Mouse (Mus musculus): ENCODE data around the gene Pdxdc1.
"Not testable (repeated sequence)": the region's sequence is repeated elsewhere in the genome, so short reads cannot be mapped to it uniquely, and the experiment has no call there.

Gene Pdxdc1

DNA sequence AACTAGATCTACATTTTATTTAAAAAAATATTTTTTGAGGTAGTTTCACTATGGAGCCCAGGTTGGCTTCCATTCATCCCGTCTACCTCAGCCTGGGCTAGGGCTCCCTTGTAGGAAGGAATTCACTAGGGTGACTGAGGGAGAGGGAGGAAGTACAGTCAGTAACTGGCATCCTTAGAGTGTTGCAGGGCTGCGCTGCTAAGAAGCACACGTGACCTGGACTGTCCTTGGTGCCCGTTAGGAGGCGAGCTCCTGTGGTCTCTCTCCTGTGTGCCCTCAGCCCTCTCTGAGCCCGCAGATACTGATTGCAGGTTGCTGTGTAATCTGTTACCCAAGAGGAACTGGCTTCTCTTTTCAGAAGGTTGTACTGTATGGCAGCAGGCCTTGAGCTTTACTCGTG, 94.5 kb downstream of the Pdxdc1 start:
- DNase-seq, result no peak

DNA sequence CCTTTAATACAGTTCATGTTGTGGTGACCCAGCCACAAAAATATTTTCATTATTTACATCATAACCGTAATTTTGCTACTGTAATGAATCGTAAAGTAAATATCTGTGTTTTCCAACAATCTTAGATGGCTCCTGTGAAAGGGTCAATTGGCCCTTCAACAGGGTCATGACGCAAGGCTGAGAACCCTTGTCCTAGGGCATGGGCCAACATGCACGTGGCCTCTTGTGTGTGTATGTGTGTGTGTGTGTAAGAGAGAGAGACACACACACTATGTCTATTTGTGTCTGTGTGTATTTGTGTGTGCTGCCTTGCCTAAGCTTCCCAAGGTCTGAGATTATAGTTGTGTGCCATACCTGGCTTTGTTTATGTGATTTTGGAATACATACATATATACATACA, 95.3 kb downstream of the Pdxdc1 start:
- no peak for DNase-seq

DNA sequence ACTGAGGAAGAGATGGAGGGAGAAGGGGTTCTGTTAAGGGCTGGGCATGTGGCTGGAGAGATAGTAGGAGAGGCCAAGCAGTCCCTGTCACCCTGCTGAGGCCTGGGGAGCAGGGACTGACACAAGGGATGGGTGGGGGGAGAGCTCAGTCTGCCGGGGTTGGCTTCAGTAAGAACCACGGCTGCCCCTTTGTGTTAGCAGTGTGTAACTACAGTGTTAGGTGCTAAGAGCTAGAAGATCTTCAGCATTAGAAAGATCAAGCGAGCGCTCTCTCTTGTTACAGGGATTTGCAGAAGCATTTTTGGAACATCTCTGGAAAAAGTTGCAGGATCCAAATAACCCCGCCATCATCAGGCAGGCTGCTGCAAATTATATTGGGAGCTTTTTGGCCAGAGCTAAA, 98.3 kb downstream of the Pdxdc1 start:
- no peak for DNase-seq

DNA sequence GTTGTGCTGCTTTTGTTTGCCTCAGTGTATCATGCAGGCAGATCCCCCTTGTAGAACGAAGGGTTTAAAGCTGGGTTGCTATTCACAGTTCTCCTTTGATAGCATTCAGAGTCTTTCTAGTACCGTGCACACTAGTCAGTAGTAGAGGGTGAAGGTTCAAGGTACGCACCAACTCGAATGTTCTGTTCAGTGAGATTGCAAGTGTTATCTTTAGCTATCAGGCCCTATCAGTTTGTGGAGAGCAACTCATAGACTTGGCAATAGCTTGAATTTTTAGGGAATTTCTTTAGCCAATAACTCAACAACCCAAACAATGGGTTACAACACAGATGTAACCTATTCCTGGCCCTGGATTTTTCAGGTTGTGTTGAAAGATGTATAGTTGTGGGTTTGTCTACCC, 101.7 kb downstream of the Pdxdc1 start:
- DNase-seq, result no peak

DNA sequence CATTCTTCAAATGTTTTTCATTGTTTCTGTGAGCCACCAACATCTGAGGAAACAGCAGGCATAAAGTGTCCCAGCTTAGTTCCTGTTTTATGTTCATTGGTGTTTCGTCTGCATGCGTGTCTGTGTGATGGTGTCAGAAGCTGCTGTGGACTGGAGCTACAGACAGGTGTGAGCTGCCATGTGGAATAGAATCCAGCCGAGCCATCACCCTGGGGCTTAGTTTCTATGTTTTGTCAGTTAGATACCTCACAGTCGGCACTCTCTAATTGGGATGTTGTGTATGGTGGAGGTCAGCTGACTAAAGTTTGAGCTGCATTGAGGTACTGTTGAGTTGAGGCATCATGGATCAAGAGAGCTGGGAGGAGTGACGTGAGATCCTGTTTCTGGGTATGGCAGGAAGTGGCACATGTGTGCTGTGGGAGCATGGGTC, 106.2 kb downstream of the Pdxdc1 start:
- DNase-seq, result no peak

DNA sequence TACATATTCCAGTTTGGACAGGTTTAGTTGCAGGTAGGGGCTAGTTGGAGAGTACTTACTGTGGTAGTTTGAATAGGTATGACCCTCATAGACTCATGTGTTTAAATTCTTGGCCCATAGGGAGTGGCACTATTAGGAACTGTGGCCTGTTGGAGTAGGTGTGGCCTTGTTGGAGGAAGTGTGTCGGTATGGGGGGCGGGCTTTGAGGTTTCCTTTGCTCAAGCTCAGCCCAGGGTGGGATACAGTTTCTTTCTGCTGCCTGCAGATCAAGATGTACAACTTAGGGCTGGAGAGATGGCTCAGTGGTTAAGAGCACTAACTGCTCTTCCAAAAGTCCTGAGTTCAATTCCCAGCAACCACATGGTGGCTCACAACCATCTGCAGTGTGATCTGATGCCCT, 109.5 kb downstream of the Pdxdc1 start:
- not testable (repeated sequence) for DNase-seq

DNA sequence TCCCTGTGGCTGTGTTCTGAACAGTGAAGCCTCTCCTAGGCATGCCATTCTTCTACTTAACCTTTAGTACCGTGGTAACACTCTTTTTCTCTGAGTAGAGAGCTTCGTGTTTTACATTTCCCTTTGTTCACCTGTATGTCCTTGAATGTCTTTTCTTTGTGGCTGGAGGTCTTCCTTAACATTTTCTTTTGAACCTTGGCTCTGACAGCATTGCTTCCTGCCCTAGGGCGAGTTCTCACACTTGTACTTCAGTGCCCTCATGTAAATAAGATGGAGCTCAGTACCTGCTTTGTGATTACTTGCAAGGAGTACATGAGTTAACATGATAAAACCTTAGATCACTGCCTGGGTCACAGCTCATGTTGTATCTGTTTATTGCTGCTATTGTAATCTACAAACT, 117.0 kb downstream of the Pdxdc1 start:
- DNase-seq, result no peak

Data from retina, postnatal 1 day (tissue).